Mouse (Mus musculus): Measurements from ENCODE around the gene Tpst1. TPM values are rescaled to one million over a fixed set of nuclear protein-coding genes. Genes with fewer than 3 reads are reported as not detected.

Tpst1 gene
- 1 to 10 TPM; 3.8 to 4.7 TPM for total RNA-seq (2023)

DNA sequence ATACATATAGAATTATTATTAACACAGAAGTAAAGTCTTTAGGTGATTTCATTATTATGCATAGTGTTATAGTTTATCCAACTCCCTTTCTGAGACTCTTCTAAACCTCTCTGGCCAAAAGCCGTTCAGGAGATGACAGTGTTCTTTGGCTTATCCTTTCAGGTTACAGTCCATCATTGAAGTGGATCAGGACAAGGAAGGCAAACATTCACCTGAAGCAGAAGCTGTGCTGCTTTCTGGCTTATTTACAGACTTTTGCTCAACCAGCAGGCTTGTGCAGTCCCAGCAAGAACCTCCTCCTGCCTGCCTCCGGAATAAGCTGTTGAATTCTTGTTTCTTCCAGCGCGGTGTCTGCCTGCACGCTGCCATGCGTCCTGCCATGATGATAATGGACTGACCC, at the start of gene Tpst1:
Tpst1 (plus strand) TSS at position 301 of the 400 bp plus-strand sequence.

DNA sequence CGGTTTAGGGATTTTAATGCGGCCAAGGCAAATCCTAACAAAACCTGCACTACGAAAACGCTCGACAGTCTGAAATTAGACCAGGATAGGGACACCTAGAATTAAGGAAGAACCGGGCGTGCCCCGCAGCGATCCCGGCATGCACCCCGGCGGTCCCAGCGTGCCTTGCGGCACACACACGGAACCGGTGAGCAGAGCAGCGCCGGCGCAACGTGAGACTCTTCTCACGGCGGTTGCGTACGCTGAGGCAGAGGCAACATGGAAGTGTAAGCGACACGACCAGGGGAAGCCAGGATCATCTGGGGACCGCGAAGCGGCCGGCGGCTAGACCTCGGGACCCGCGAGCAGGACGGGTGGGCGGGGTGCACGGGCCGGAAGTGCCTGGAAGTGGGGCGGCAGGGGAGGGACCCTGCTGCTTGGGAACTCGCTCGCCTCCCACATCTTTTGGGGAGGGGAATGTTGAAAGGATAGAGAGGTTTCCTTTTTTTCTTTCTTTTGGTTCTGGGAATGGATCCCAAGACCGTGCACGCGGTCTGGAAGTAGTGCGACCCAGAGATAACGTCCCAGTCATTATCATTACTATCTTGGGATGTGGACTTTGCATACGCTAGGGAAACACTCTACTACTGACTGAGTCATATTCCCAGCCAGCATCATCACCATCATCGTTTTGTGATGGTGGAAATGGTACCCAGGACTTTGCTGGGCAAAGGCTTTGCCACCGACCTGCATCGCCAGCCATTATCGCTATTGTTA, 43.8 kb upstream of the Tpst1 start, which contains the start of the genes Asl and Crcp:
Asl (minus strand) TSS at position 106 of the 756 bp plus-strand sequence.
Crcp (plus strand) TSS at position 149 of the 756 bp plus-strand sequence.

DNA sequence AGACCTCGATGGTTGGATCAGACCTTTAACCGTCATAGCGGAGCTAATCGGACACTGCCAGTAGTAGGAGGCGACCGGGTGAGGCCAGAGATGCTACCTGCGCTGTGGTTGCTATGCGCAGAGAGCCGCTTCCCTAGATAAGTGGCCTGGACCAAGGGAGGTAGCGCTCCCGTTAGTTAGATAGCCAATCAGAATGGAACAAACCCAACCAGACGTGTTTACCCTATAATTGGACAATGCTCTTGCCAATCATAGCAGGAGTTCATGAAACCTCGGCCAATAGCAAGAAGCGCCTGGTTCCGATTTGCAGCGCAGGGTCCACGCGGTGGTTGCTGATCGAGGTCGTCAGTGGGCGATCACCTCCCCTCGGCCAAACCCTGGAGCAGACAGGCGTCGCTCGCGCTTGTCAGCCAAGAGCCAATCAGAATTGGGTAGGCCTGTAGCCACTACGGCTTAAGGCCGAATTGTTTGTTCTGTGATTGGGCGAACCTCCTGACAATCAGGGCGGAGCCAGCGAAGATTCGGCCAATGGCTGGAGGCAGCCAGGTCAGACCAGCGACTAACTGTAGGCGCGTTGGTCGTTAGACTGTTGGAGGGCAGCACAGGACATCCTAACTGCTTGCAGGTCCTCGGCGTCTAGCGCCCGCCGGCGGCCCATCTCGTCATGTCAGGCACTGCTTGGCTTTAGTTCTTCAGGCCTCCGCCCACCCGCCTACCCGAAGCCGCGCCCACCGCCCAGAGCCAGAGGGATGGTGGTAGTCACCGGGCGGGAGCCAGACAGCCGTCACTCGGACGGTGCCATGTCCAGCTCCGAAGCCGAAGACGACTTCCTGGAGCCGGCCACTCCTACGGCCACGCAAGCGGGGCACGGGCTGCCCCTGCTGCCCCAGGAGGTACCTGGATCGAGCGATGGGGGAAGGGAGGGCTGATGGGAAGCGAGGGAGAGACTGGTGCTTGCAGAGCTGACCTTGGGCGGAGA, 71.5 kb downstream of the Tpst1 start, which contains the start of gene Kctd7:
Kctd7 (plus strand) TSS at position 528 of the 979 bp plus-strand sequence.

DNA sequence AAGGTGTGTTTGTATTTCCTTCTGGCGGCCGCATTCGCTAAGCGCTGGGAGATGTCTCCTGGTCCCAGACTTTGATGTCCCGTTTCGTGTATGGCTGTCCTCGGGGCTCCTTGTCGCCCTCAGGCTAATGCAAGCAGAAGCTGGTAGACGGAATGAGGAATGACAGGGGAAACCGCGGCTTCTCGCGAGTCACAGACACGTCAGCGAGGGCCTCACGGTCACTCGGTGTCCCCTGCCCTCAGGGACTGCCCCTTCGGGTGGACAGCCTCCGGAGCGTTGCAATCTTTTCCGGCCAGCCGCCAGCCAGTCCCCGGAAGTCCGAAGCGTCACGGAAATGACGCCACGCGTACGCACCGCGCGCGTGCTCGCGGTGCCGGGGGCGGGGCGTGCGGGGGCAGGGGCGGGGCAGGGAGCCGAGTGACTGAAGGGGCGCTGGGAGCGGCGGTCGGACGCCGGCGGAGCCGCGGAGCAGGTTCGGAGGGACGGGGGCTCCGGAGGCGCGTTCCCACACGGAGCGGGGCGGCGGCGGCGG, 98.4 kb downstream of the Tpst1 start, which contains the start of gene Rabgef1:
Rabgef1 (plus strand) TSS at position 376 of the 532 bp plus-strand sequence.

Other genes starting within 250 kb of the Tpst1 start
- 1 to 10 TPM; 3.9 to 4.8 TPM for gene Sumf2, start 226.3 kb upstream of the Tpst1 start, total RNA-seq (2023)
- gene Chchd2, start 185.9 kb upstream of the Tpst1 start, total RNA-seq (2023): 100 to 1,000 TPM; 135 to 140 TPM
- not detected for gene Zbed5, start 177.6 kb upstream of the Tpst1 start, total RNA-seq (2023)
- gene Phkg1, start 174.8 kb upstream of the Tpst1 start, total RNA-seq (2023): under 1 TPM; 0.48 to 0.97 TPM
- gene Nupr1l, start 164.8 kb upstream of the Tpst1 start, total RNA-seq (2023): 1 to 10 TPM; 1.5 to 1.8 TPM
- gene Vkorc1l1, start 131.4 kb upstream of the Tpst1 start, total RNA-seq (2023): 10 to 100 TPM; 18.1 to 21.5 TPM
- 10 to 100 TPM; 58.8 to 62.3 TPM for gene Gusb, start 70.3 kb upstream of the Tpst1 start, total RNA-seq (2023)
- 10 to 100 TPM; 20.8 to 26.4 TPM for gene Asl, start 44.1 kb upstream of the Tpst1 start, total RNA-seq (2023)
- gene Crcp, start 44.0 kb upstream of the Tpst1 start, total RNA-seq (2023): 10 to 100 TPM; 21.8 to 23.1 TPM
- gene Kctd7, start 71.5 kb downstream of the Tpst1 start, total RNA-seq (2023): 1 to 10 TPM; 6.2 to 6.6 TPM
- gene Rabgef1, start 98.5 kb downstream of the Tpst1 start, total RNA-seq (2023): 10 to 100 TPM; 34.6 to 48.5 TPM
- gene Tmem248, start 143.8 kb downstream of the Tpst1 start, total RNA-seq (2023): 10 to 100 TPM; 37.4 to 52.7 TPM
- gene Sbds, start 182.2 kb downstream of the Tpst1 start, total RNA-seq (2023): 10 to 100 TPM; 37.7 to 41.7 TPM
- 10 to 100 TPM; 10.9 to 11.6 TPM for gene Tyw1, start 182.3 kb downstream of the Tpst1 start, total RNA-seq (2023)